Mouse (Mus musculus) 416B (cell line): Measurements from ENCODE around the gene Lsr.

Experiments used
- DNase-seq: peaks from one replicate; pipeline ENCODE4 v3.0.0; 2011; ENCODE audit warnings: low read depth

The Lsr gene

DNA sequence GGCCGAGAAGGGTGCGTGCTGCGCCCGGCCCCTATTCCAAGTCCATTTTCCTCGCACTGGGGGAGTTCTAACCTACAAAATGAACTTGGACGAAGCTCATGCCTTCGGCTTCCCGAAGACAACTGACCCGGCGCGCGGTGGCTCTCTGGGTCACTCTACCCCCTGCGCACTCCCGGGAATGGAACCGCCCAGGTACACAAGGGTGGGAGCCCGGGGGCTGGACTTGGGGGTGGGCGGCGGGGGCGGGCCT is at the start of gene Lsr:
TSS of gene Lsr (minus strand) at position 214 of the 250 bp plus-strand sequence.
- DNase-seq = no peak

DNA sequence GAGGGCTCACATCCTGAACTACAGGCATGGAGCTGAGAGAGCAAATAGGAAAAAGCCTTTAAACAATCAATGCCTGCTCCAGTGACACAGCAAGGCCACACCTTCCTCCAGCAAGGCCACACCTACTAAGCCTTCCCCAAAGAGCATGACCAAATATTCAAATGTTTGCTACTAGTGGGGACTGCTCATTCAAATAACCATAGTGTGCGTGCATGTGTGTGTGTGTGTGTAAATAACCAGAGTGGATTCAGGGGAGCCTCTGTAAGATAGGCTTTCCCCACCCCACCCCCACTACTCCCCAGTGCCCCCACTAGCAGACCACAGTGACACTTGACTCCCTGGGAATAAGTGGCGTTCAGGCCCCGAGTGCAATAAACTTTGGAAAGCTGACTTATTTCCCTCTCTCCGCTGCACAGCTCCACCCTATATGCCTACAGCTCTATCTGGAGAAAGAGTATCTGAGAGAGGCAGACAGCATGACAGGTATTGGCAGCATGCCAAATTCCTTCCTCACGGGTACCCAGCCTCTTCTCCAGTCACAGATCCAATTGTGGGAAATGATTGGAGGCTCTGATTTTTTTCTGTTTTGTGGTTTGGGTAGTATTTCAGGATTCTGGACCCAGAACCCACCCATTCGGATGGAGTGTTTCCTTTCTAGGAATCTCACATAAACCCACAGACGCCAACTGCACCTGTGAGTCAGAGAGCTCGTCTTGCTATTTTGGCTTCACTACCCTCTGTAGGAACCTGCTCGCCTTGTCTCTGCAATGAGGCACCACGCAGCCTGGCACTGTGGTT is 44.0 kb upstream of the Lsr start:
- DNase-seq = peak; percentile 83

DNA sequence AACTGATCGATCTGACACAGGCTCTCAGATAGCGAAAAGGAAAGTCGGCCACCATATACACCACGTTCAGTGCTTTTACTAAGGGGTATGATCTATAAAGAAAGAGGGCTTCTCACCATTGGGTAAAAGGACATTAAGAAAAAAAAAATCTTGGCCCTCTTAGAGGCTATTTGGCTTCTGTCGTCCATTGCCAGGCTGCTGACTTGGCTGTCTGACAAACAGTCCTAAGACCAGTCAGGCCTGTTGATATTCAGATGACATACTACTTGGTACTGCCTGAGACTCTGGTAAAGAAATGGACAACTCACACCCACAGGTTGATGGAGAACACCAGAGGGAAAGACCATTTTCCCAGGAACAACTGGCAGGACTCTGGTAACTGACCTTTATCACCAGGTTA is 39.7 kb upstream of the Lsr start:
- no peak for DNase-seq

DNA sequence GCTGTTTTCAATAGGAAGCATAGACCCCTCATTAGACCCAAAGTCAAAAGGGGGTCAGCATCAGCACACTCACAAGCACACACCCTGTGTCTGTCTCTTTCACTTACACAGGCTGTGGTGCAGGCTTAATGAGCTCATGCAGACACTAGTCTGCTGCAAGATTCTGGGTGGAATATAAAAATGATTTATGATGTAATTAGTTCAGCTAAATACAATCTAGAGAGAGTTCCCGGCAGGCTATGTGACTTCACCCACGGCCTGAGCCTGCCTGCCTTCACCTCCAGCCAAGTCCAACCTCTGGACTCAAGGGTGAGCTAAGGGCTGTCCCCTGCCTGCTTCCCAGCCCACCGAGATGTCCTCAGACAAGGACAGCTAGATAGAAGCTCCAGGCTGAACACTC is 35.6 kb upstream of the Lsr start:
- DNase-seq = no peak

DNA sequence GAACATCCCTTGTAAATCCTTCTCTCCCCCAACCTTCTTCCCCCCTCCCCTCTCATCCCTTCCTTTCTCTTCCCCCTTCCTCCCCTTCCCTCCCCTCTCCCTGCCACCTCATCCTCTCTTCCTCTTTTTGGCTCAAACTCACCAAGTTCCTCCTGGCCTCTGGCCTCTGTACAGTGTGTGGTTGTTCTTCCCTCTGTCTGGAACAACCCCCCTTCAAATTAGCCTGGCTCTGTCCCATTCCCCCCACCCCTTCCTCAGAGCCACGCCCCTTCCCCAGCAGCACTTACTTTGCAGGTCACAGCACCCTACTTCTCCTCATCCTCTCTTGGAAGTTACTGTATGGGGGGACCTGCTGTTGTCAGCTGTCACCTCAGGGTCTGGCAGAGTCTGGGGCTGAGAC is 34.9 kb upstream of the Lsr start:
- DNase-seq = peak; percentile 78

DNA sequence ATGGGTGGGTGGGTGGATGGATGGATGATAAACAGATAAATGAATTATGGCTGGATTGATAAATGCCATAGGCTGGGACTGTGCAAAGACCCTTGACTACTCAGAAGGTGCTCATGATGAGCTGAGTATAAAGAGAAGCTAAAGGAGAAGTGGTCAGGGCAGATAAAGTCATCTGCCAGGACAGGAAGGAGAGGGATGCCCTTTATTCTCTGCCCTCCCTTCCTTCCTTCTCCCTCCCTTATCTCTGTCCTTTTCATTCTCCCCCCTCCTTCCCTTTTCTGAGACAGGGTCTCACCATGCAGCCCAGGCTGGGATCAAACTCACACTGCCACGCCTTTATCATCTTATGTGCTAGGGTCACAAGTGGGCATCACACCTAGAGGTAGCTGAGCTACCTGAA is 34.5 kb upstream of the Lsr start:
- peak; percentile 71 for DNase-seq

DNA sequence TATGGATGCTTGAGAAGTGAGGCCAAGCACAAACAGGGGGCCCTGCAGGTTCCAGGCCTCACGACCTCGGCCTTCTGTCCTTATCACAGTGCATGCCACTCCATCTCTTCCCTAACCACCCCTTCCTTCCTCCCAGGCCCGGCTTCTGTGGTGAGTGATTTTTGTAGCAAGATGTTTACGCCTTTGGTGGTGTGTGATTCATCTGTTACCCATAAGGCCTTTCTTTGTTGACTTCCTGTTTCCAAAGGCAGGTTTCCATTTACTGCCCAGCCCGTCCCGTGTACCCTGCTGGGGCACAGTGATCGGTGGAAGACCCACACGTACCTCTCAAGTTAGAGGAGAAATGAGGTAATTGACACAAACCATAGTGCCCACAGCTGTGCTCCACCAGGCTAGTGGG is 29.4 kb upstream of the Lsr start:
- peak; percentile 99 for DNase-seq

DNA sequence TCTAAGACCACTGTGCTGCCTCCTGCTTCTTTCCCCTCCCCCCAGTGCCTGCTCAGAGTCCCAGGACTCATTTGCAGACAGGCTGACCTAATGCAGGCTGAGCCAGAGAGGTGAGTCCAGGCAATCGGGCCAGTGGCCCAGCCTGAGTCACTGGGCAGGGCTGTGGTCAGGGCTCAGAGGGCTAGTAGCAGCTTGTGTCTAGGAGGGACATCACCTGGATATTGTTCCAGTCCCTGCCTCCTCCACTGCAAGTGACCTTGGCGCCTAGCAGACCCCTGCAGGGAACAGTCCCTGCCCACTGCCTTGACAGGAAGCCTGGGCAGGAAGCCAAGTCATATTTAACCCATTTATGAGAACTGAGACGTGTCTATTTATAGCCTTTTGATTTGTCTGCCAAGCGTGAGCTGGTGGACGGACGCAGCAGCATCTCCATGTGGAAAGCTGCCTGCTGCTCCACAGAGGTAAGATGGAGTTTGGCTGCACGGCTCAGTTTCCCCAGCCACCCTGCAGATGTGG is 27.3 kb upstream of the Lsr start:
- peak; percentile 98 for DNase-seq

DNA sequence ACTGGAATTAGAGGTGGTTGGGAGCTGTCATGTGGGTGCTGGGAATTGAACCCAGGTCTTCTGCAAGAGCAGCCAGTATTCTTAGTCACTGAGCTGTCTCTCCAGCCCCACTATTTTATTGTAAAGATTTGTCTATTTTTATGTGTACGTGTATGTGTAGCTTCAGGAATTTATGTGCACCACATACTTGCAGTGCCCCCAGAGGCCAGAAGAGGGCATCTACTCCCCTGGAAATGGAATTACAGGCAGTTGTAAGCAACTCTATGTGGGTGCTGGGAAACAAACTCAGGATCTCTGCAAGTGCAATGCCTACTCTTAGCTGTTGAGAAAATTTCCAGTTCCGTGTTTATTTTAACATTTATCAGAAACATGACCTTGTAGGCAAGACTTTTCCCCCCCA is 23.2 kb upstream of the Lsr start:
- peak; percentile 28 for DNase-seq

DNA sequence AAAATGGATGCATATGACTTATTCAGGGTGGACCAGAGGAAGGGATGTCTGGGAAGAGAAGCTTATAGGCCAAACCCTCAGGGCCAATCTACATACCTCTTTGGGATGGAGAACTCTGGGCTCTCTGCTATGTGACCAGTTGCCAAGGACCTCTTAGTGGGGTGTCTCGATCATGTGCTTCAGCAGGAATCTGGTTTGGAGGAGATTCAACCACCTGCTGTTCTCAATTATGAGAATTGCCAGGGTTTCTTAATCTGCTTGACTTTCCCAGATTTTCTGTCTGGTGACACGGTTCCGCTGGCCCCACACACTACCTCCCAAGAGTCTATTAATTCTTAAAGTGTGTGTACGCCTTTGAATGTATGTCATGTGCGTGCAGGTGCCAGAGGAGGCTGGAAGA is 20.7 kb upstream of the Lsr start:
- DNase-seq = no peak

DNA sequence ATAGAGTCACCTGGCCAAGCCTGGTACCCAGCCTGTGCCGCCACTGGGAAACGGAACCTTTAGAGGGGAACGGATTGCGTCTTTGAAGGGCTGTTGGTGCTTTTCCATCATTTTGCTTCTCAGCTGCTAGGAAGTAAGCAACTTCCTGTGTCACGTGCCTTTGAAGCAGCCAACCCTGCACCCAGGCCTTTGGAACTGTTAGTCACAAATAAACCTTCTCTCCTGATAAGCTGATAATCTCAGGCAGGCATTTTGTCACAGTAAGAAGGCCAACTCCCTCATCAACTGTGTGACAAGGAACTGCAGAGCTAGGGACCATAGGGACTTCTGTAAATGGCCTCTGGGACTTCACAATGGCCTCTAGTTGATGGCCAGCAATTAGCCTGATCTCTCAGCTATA is 18.9 kb upstream of the Lsr start:
- DNase-seq = peak; percentile 25

DNA sequence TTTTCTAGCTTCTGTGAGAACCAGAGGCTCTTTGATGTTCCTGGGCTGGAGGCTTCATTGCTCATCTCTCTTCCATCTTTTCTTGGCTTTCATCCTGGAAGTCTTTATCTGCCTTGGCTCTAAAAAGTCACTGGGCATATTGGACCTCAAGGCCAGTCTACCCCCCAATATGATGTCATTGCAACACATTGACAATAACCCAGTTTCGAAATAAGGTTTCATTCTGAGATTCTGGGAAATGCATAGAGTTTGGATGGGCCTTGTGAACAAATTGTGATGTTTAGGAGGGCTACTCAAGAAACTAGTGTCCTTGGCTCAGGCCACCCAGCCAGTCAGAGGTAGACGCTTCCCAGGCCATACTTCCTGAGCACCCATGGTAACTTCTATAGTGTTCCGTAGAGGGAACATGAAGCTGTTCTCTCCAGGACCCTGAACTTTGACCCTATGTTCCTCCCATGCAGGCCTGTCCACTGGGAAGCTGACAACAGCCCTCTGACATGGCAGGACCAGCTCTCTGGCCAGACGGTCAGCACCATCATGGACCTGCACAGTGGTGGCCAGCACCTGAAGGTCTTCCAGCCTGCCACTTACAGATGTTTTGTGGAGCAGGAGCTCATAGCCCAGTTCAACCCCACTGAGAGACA is 15.4 kb upstream of the Lsr start:
- DNase-seq = no peak

DNA sequence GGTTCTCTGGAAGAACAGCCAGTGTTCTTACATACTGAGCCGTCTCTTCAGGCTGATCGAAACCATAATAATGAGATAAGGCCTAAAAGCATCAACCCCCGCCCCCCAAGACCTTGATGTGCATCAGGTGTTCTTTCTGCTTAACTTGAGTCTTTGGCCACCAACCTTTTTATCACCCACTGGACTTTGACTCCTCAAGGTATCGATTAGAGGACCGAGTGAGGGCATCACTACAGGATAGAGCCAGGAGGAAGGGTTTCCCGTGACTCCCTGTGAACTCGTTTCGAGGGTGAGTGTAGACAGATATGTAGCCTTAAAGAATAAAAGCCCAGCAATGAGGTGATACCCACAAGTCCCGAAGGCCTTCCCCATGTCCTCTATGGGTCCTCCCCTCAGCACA is 12.1 kb upstream of the Lsr start:
- DNase-seq = no peak

DNA sequence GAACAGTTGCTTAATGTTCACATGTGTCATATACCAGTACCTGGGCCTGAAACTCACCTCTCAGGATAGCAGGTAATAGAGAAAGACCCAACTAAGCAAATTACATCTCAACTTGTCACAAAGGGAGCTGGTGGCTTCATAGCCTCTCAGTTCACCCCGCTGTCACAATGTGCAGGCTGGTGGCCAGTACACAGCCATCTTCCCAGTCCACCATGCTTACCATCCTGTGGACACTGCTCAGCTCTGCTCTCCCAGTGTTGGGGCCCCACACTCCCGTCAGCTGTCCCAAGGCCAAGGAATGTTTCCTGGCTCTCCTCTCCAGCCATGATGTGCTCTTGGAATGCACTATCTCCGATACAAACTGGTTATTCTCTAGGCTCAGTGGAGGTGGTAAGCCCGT is 8.4 kb upstream of the Lsr start:
- no peak for DNase-seq

DNA sequence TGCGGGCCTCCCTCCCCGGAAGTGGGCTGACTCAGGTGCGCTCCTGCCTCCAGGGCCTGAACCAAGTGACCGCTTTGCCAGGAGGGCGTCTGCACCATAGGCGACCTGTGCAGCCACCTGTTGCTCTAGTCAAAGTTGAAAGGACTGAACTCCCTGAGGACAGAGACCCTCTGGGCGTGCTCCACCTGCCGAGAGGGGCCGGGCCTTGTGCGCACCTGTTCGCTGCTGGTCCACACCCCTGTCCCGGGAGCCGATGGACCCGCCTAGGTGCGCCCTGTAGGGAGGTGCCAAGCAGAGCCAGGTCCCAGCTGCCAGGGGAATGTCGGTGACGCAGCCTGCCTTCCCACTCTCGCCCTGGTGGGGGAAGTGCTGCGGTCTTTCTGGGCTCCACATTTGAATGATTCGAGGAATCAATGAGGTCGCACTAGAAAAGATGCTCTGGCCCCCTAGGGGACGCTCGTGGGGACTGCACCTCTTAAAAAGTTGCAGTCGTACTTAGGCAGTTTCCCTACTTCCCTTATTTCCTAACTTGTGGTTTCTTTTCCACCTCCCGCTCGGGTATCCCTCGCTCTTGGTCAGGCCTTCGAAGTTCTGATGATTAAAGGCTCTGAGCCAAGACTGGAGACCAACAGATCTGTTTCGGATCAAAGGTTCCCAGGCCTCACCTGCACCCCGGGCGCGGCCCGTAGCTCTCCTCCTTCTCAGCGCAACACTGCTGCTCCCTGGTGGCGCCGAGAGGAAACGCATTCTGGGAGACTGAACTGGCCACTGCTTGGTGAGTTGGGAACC is 431 bp upstream of the Lsr start, which contains the start of gene Fam187b:
TSS of gene Fam187b (plus strand) at position 290 of the 789 bp plus-strand sequence.
- peak; percentile 92 for DNase-seq

DNA sequence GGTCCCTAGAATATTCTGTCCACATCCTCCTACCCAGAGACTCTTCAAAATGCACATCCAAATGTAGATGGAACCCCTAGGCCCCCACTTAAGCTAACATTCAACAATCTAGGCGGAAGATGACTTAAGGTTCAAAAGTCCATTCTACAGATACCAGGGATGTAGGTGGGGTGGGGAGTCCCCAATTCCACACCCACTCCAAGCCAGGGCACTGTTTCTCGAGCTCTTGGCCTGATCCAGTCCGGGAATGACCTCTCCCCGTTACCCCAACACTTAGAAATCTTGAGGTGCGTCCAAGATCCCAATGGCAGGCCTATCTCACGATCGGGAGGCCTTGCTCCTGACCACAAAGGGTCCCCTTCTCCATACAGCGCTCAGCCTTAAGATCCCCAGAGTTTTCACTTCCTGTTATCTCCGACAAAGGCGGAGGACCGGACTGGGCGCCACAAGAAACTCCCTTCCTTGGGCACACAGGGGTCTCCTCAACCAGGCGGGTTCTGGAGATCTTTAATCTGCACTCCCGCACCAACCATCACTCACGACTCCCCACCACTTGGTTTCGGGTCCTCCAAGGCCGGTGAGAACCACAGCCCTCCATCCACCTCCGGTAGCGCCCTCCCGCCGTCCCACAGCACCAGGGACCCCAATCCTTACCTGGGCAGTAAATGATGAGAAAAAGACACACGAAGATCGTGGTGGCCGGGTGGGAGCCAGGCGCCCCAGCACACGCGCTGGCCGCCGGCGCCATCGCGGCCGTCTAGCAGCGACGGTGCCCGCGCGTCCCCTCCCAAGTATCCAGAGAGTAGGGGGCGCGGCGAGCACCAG is 626 bp downstream of the Lsr start:
- DNase-seq = no peak

DNA sequence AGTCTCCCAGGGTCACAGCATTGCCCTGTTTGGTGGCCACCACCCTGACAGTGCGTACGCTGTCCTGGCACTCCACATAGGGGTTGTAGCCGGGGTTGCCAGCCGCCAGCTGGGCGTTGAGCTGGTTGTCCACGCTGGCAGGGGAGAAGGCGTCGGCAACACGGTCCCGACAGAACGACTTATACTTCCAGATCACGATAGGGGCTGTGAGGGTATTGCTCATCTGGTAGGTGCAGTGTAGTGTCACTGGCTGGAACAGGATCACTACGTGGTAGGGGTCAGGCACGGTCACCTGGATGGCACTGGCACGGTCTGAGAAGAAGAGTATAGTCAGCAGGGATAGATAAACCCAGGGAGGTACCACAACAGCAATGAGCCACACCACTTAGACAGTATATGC is 1.4 kb downstream of the Lsr start:
- no peak for DNase-seq

DNA sequence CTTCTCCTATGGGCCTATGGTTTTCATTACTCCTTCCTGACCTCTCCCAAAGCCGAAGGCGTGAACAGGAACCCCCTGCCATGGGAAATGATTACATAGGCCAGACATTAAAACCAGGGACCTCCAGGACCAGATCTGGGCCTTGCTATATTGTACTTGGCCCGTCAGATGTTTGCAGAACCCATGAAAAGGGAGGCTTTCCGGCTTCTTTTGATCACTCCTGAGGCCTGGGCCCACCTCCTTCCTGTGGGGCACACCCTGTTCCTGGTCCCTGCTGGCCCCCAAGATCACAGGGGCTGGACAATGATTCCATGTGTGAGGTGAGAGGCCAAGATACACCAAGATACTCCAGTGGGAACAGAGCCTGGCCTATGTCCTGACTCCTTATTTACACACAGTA is 4.1 kb downstream of the Lsr start:
- no peak for DNase-seq

DNA sequence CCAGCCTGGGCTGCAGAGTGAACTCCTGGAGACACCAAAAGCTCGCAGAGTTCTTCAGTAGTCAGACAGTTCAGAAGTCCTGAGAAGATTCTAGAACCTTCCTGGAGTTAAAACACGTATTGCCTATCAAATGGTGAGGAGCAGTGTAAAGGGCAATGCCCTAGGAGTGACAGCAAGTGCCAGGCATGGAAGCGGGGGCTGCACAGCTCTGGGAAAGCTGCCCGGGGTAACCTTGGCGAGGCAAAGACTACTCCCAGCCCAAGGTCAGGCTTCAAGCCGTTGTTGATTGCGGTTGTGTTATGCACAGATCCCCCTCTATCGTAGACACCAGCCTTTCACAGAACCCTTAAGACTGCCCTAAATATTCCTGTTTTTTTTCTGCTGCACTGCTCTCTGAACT is 4.7 kb downstream of the Lsr start:
- no peak for DNase-seq

DNA sequence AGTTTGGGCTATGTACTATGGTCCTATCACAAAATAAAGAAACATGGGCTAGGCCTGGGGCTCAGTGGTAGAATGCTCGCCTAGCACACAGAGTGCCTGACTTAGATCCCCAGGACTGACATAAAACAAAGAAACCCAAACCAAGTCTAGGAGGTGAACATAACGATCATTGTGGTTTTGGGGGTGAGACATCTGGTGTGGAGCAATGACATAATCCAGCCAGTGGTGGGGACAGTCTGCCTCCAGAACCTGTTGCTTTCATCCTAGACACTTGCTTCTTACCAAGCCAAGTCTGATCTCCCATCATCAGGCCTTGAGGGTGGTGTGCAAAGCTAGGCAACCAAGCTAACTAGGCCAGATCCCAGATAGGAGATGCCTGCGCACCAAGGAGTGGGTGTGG is 6.6 kb downstream of the Lsr start:
- DNase-seq = peak; percentile 67

DNA sequence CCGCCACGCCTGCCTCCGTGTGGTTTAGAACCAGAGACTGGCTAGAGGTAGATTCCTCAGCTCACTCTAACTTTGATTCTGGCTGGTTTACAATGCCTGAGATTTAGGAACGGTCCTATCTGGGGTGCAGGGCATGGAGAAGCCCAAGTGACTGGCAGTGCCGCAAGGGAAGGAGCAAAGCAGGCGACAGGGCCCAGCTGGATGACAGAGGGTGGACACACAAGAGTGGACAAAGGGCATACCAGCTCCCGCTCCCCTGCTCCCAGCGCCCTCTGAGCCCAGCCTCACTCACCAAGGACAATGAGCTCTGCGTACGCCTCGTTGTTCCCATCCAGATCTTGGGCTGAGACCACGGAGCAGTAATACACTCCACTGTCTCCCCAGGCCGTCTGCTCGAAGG is 7.6 kb downstream of the Lsr start:
- no peak for DNase-seq

DNA sequence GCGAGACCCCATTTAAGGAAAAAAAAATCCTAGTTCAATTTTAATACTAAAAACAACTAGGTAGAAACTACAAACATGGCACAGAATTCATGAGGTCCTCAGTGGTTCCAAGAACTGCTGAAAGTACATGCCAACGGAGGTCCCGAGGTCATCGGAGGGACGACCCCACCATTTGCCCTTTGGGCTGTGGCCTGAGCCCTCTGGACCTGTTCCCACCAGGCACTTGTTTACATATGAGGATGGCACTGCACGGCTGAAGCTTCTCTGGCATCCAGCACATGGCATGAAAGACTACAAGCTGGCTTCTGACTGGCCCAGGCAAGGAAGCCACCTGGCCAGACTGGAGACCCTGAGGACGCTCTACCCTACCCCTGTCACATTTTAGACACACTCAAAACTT is 8.9 kb downstream of the Lsr start:
- no peak for DNase-seq
